ENCODE assay signal across 30 mouse cellular contexts in genomic region chr3:109023066-109023465, GRCm38 (mm10). TPM values are rescaled to one million over a fixed set of nuclear protein-coding genes. Genes with fewer than 3 reads are reported as not detected.
A peak's percentile ranks its signal among the peaks of the same experiment; 100 is the strongest.
DNase-seq lines count a peak whose midpoint lies in the region; ATAC-seq and TF ChIP-seq lines count a peak whose summit lies in the region.
"Had no signal": no experiment of that assay in that cellular context is flagged by ENCODE, and none has a peak within 500 bp of the region (broad histone marks: within the 10 kb centered on the region; RNA-seq: fewer than 3 reads in every experiment).

No protein-coding gene starts in this region.

- DNase-seq in forebrain, postnatal 0 days: peak; percentile 37
- peak; percentile 28 to 52 for DNase-seq in layer of hippocampus, adult 18-20 months (ENCODE audit: low spot score in 2 of 2)
- DNase-seq in layer of hippocampus, adult 2 months (ENCODE audit: low spot score in 2 of 2): no peak
- DNase-seq in midbrain, postnatal 0 days (ENCODE audit: low spot score): no peak
- no peak for DNase-seq in c-Kit-positive CD71-positive TER-119-positive erythroid progenitor cells, embryonic 14.5 days (ENCODE audit: low spot score)
- DNase-seq: adrenal gland, postnatal 25 days; cerebellum, adult 9-10 months; gastrocnemius, postnatal 10 days; heart, adult 18-20 months; heart, postnatal 4 days; kidney, adult 11 months; layer of hippocampus, postnatal 36 days; lung, postnatal 4 days; right cerebral cortex, postnatal 14 days had no signal

- TF ChIP-seq CTCF in forebrain, postnatal 0 days (IDR thresholded peaks at IDR 0.05; ENCODE audit: low read depth): no peak
- no peak for TF ChIP-seq CTCF in layer of hippocampus, adult 2 months (conservative IDR thresholded peaks at IDR 0.05)
- no peak for TF ChIP-seq CTCF in midbrain, postnatal 0 days (IDR thresholded peaks at IDR 0.05)

- H3K9ac ChIP-seq in forebrain, postnatal 0 days: no peak overlapping the region
- H3K9ac ChIP-seq in forebrain, embryonic 12.5 days: no peak overlapping the region
- no peak overlapping the region for H3K9ac ChIP-seq in midbrain, postnatal 0 days (replicated peaks; ENCODE audit: low read length, poor library complexity, severe bottlenecking)
- H3K9ac ChIP-seq: heart, embryonic 15.5 days; liver, embryonic 14.5 days; lung, embryonic 15.5 days had no signal

- no peak overlapping the region for H3K27ac ChIP-seq in forebrain, postnatal 0 days (ENCODE audit: low read depth, low read length)
- H3K27ac ChIP-seq in forebrain, embryonic 12.5 days: no peak overlapping the region
- H3K27ac ChIP-seq in layer of hippocampus, adult 2 months: no peak overlapping the region; the same call in 1 of the 2 replicates
- H3K27ac ChIP-seq in brown adipose tissue, adult 24 weeks (replicated peaks; ENCODE audit: low read depth, low read length): 0 out of 2 replicates have a peak overlapping the region, but pooled peaks have one; percentile 2
- H3K27ac ChIP-seq in midbrain, postnatal 0 days (ENCODE audit: low read depth, low read length): no peak overlapping the region
- H3K27ac ChIP-seq: embryonic facial prominence, embryonic 10.5 days; heart, embryonic 15.5 days; kidney, postnatal 0 days; liver, embryonic 14.5 days; lung, embryonic 15.5 days had no signal

- no peaks in the 10 kb centered on the region for H3K36me3 ChIP-seq in forebrain, postnatal 0 days (ENCODE audit: insufficient read depth)
- no peaks in the 10 kb centered on the region for H3K36me3 ChIP-seq in forebrain, embryonic 12.5 days (replicated peaks)
- H3K36me3 ChIP-seq in midbrain, postnatal 0 days (ENCODE audit: insufficient read depth, low read length): no peaks in the 10 kb centered on the region
- H3K36me3 ChIP-seq: embryonic facial prominence, embryonic 10.5 days; heart, embryonic 15.5 days; lung, embryonic 15.5 days had no signal

- WGBS in forebrain, postnatal 0 days: 25% methylated on average over 8 of the region's 8 CpGs
- 60% methylated on average over 8 of the region's 8 CpGs for WGBS in forebrain, embryonic 12.5 days
- 31% methylated on average over 8 of the region's 8 CpGs for WGBS in midbrain, postnatal 0 days

- peak overlapping the region; percentile 3; the same call in 1 of the 2 replicates for H3K4me2 ChIP-seq in forebrain, postnatal 0 days (ENCODE audit: low read depth)
- H3K4me2 ChIP-seq in forebrain, embryonic 12.5 days: no peak overlapping the region
- peak overlapping the region; percentile 28; the same call in 1 of the 2 replicates for H3K4me2 ChIP-seq in midbrain, postnatal 0 days (ENCODE audit: low read depth, low read length, poor library complexity, severe bottlenecking)
- H3K4me2 ChIP-seq: heart, embryonic 15.5 days; lung, embryonic 15.5 days had no signal

- no peak overlapping the region for H3K4me3 ChIP-seq in forebrain, postnatal 0 days (ENCODE audit: low read depth, low read length)
- no peak overlapping the region for H3K4me3 ChIP-seq in forebrain, embryonic 12.5 days (replicated peaks)
- no peak overlapping the region for H3K4me3 ChIP-seq in layer of hippocampus, adult 2 months
- no peak overlapping the region for H3K4me3 ChIP-seq in brown adipose tissue, adult 24 weeks (ENCODE audit: insufficient read depth, low read depth, low read length)
- H3K4me3 ChIP-seq in midbrain, postnatal 0 days (ENCODE audit: low read depth, low read length): no peak overlapping the region
- H3K4me3 ChIP-seq: embryonic facial prominence, embryonic 10.5 days; heart, embryonic 15.5 days; lung, embryonic 15.5 days had no signal

- ATAC-seq in forebrain, postnatal 0 days: no peak
- no peak for ATAC-seq in forebrain, embryonic 12.5 days (ENCODE audit: low FRiP score)
- no peak for ATAC-seq in midbrain, postnatal 0 days (ENCODE audit: low FRiP score)
- ATAC-seq in monocyte, adult 5-6 weeks (replicated peaks; ENCODE audit: insufficient number of reproducible peaks, low FRiP score, low TSS enrichment, poor library complexity, severe bottlenecking): no peak

- H3K9me3 ChIP-seq in forebrain, postnatal 0 days (ENCODE audit: low read length): no peaks in the 10 kb centered on the region
- no peaks in the 10 kb centered on the region for H3K9me3 ChIP-seq in forebrain, embryonic 12.5 days
- no peaks in the 10 kb centered on the region for H3K9me3 ChIP-seq in midbrain, postnatal 0 days (ENCODE audit: low read length)
- H3K9me3 ChIP-seq: embryonic facial prominence, embryonic 10.5 days; heart, embryonic 15.5 days; lung, embryonic 15.5 days had no signal

- H3K4me1 ChIP-seq in forebrain, postnatal 0 days (ENCODE audit: insufficient read depth): peaks cover 11% of the 10 kb centered on the region; the same call in 1 of the 2 replicates
- peaks cover 22% of the 10 kb centered on the region for H3K4me1 ChIP-seq in forebrain, embryonic 12.5 days
- peaks cover 13% of the 10 kb centered on the region for H3K4me1 ChIP-seq in brown adipose tissue, adult 24 weeks (ENCODE audit: control insufficient read depth, insufficient read depth, insufficient read length, low read length)
- 0 out of 2 replicates have a peak, but pooled peaks cover 3% of the 10 kb centered on the region for H3K4me1 ChIP-seq in midbrain, postnatal 0 days (ENCODE audit: insufficient read depth, low read length)

- H3K27me3 ChIP-seq in forebrain, postnatal 0 days (ENCODE audit: insufficient read depth, low read length): no peaks in the 10 kb centered on the region
- no peaks in the 10 kb centered on the region for H3K27me3 ChIP-seq in forebrain, embryonic 12.5 days
- H3K27me3 ChIP-seq in midbrain, postnatal 0 days (ENCODE audit: insufficient read depth, low read length): no peaks in the 10 kb centered on the region
- H3K27me3 ChIP-seq: CH12.LX; heart, embryonic 15.5 days; lung, embryonic 15.5 days had no signal

RNA-seq across cellular contexts. Expression of gene Fam102b, which starts 4.3 kb away (rescaled TPM):
- total RNA-seq in forebrain, postnatal 0 days (2014; rRNA removed): 99.9 and 101 TPM in 2 replicates
- 19.8 and 26.8 TPM in 2 replicates for polyA plus RNA-seq in forebrain, postnatal 0 days (2015; fragmentation: Nextera tagmentation; extraction: Ambion mirVana)
- 5.5 and 8.9 TPM in 2 replicates for polyA plus RNA-seq in forebrain, embryonic 12.5 days (2016; fragmentation: Nextera tagmentation; extraction: Ambion mirVana)
- 10 to 100 TPM; 25.8 to 27.0 TPM for total RNA-seq in layer of hippocampus, adult 18-20 months (2021)
- 10 to 100 TPM; 26.5 to 28.2 TPM for total RNA-seq in layer of hippocampus, adult 2 months (2021)
- 10.2 and 11.2 TPM in 2 replicates for polyA plus RNA-seq in brown adipose tissue, adult 24 weeks (2012; ENCODE audit: insufficient read depth, insufficient read length, missing spikeins)
- total RNA-seq in midbrain, postnatal 0 days (2014; rRNA removed): 84.1 and 100 TPM in 2 replicates
- 26.6 and 29.8 TPM in 2 replicates for polyA plus RNA-seq in midbrain, postnatal 0 days (2015; fragmentation: Nextera tagmentation; extraction: Ambion mirVana)
- 17.6 to 26.8 TPM (median 25.0 TPM) in 3 replicates for total RNA-seq in monocyte, adult 5-6 weeks (2017)

RNA-seq across cellular contexts. Expression of gene Slc25a54, which starts 57.2 kb away (rescaled TPM):
- total RNA-seq in forebrain, postnatal 0 days (2014; rRNA removed): not detected in 2 replicates
- not detected in 2 replicates for polyA plus RNA-seq in forebrain, postnatal 0 days (2015; fragmentation: Nextera tagmentation; extraction: Ambion mirVana)
- 0.11 TPM in 1 of 2 replicates, not detected in the other for polyA plus RNA-seq in forebrain, embryonic 12.5 days (2016; fragmentation: Nextera tagmentation; extraction: Ambion mirVana)
- total RNA-seq in layer of hippocampus, adult 18-20 months (2021): not detected
- not detected for total RNA-seq in layer of hippocampus, adult 2 months (2021)
- not detected in 2 replicates for polyA plus RNA-seq in brown adipose tissue, adult 24 weeks (2012; ENCODE audit: insufficient read depth, insufficient read length, missing spikeins)
- not detected in 2 replicates for total RNA-seq in midbrain, postnatal 0 days (2014; rRNA removed)
- polyA plus RNA-seq in midbrain, postnatal 0 days (2015; fragmentation: Nextera tagmentation; extraction: Ambion mirVana): 0.12 TPM in 1 of 2 replicates, not detected in the other
- 1.4 TPM in 1 of 3 replicates, not detected in the others for total RNA-seq in monocyte, adult 5-6 weeks (2017)
- total RNA-seq: adrenal gland, postnatal 25 days; CH12.LX; common myeloid progenitor, adult 5-6 weeks; gastrocnemius, postnatal 10 days; heart, adult 18-20 months; heart, postnatal 4 days; layer of hippocampus, postnatal 36 days; left cerebral cortex, postnatal 14 days; MEL had no signal
- polyA plus RNA-seq: embryonic facial prominence, embryonic 10.5 days; heart, embryonic 15.5 days; kidney, postnatal 0 days; limb, embryonic 14.5 days; liver, embryonic 14.5 days; lung, embryonic 15.5 days; neural tube, embryonic 11.5 days; spleen, adult 2 months; stomach, embryonic 16.5 days had no signal

Comparison
In these comparisons a context has a peak if more than half of its experiments do, and no peak if none do; other contexts are left out.
1. DNase-seq: peak in forebrain, postnatal 0 days (single experiment) and layer of hippocampus, adult 18-20 months (2 of 2); none in layer of hippocampus, adult 2 months (0 of 2), midbrain, postnatal 0 days (single experiment) and c-Kit-positive CD71-positive TER-119-positive erythroid progenitor cells, embryonic 14.5 days (single experiment).